Mouse (Mus musculus) spleen, adult 2 months (tissue): Measurements from ENCODE around the gene Gm11639.

Experiments used
- CTCF ChIP-seq: fragments of 200-500 bp; IDR thresholded peaks from 2 replicates; pipeline ENCODE4 v1.5.1; 2011; ENCODE audit warnings: mild to moderate bottlenecking, inconsistent platforms; ENCODE audit not compliant: insufficient read depth, insufficient read length, insufficient replicate concordance; ENCODE audit errors: extremely low read depth
- POLR2A ChIP-seq: fragments of 200-500 bp; IDR thresholded peaks from 2 replicates; pipeline ENCODE4 v1.6.1; 2011; ENCODE audit warnings: low read depth, low read length, inconsistent platforms

- no peak for TF ChIP-seq CTCF
- TF ChIP-seq POLR2A, result no peak
These were observed 377.8 kb downstream of the Gm11639 start, which contains the start of gene Efcab3 for GRCm38 (mm10) chr11:105063292-105063691.
